Mouse (Mus musculus) midbrain, postnatal 0 days (tissue): ENCODE measurements at regions not wholly inside any gene's neighbourhood (a gene's known extent, or its start where the extent isn't known, plus 50 kb on each side); places are given as distances from the start of the nearest gene placed in this dataset.

Source experiments
- ATAC-seq: fragments of 200-750 bp; cut with Nextera tagmentation; 2 replicates; pipeline ENCODE4 v1.8.0; 2017; ENCODE audit warnings: moderate number of reproducible peaks, mild to moderate bottlenecking, moderate TSS enrichment, moderate library complexity; ENCODE audit not compliant: low FRiP score
- DNase-seq: peaks from one replicate; pipeline ENCODE4 v3.0.0-alpha.2; 2015; ENCODE audit warnings: low spot score
- H3K27ac ChIP-seq: fragments of 300-500 bp; sonication (generic); 2 replicates; pipeline ENCODE4 v1.5.1; 2014; ENCODE audit warnings: low read depth, mild to moderate bottlenecking, low read length, mixed read lengths
- H3K27me3 ChIP-seq: fragments of 300-500 bp; sonication (generic); 2 replicates; pipeline ENCODE4 v1.6.1; 2014; ENCODE audit warnings: low read length, control low read depth, mixed read lengths; ENCODE audit not compliant: insufficient read depth
- H3K36me3 ChIP-seq: fragments of 300-500 bp; sonication (generic); 2 replicates; pipeline ENCODE4 v1.6.1; 2014; ENCODE audit warnings: low read length, control low read depth, mixed read lengths; ENCODE audit not compliant: insufficient read depth
- H3K4me1 ChIP-seq: fragments of 300-500 bp; sonication (generic); 2 replicates; pipeline ENCODE4 v1.6.1; 2014; ENCODE audit warnings: mild to moderate bottlenecking, control low read depth, antibody characterized with exemption, low read length, mixed read lengths; ENCODE audit not compliant: insufficient read depth
- H3K4me2 ChIP-seq: fragments of 300-500 bp; sonication (generic); 2 replicates; pipeline ENCODE4 v1.6.1; 2014; ENCODE audit warnings: low read depth, mild to moderate bottlenecking, low read length, mixed read lengths; ENCODE audit not compliant: poor library complexity, severe bottlenecking
- H3K4me3 ChIP-seq: fragments of 300-500 bp; sonication (generic); 2 replicates; pipeline ENCODE4 v1.5.1; 2014; ENCODE audit warnings: low read depth, mild to moderate bottlenecking, low read length, moderate library complexity
- H3K9ac ChIP-seq: fragments of 300-500 bp; sonication (generic); replicated peaks from 2 replicates; pipeline ENCODE4 v1.6.1; 2014; ENCODE audit warnings: mild to moderate bottlenecking, low read length, moderate library complexity, mixed read lengths; ENCODE audit not compliant: poor library complexity, severe bottlenecking
- H3K9me3 ChIP-seq: fragments of 300-500 bp; sonication (generic); 2 replicates; pipeline ENCODE4 v1.6.1; 2016; ENCODE audit warnings: low read length, control low read depth
- CTCF ChIP-seq: IDR thresholded peaks from 2 replicates; pipeline ENCODE4 v1.5.1; 2016; ENCODE audit warnings: antibody characterized with exemption, mild to moderate bottlenecking
- WGBS: fragments of 180-500 bp; shearing (Covaris S2); extraction: QIAGEN DNeasy Blood & Tissue Kit; methylation state at CpG from one replicate; pipeline ENCODE4 v1.1.7; 2014; 5-methylcytosine and 5-hydroxymethylcytosine counted together

DNA sequence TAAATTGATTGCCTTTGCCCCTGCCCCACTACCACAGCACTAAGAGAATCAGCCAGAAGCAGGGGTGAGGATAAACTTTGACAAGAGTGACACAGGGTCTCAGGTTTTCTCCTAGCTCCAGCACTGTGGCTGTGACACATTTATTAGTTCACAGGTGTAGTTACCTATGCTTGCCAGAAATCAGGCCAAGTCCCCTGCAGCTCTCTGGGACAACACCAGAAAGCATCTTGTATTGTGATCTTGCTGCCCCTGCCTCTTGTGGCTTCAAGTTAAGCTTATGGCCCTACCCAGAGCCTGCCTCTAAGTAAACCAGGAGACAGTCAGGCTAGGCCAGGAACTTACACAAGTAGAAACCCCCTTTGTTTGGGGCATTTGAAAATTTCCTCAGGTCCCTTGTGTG, 111.9 kb upstream of the Adcy1 start:
- no peaks in the 10 kb centered on the region for H3K4me1 ChIP-seq
- no peaks in the 10 kb centered on the region for H3K27me3 ChIP-seq
- no peaks in the 10 kb centered on the region for H3K36me3 ChIP-seq
- H3K4me2 ChIP-seq, result no peak overlapping the region
- ATAC-seq, result no peak
- H3K27ac ChIP-seq, result no peak overlapping the region
- no peaks in the 10 kb centered on the region for H3K9me3 ChIP-seq
- no peak overlapping the region for H3K4me3 ChIP-seq
- no peak overlapping the region for H3K9ac ChIP-seq
- DNase-seq, result no peak
- no peak for TF ChIP-seq CTCF

DNA sequence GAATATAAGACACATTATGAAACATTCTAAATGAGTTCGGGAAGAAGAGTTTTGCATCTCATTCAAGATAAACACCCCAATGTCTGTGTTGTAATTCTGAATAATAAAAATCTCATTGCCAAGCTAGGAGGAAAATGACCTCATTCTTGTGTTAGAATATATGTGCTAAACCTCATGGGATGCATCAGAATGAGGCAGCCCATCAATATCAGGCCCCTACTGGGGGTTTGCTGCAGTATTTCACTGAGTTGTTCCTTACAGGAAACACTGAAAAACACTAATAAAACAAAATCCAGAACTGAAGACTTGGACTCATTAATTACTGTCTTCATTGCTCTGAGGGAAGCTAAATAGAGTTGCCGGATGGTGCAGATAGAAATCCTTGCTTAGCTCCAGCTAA, 111.6 kb upstream of the Gm11983 start:
- no peak overlapping the region for H3K4me3 ChIP-seq
- no peak for TF ChIP-seq CTCF
- no peaks in the 10 kb centered on the region for H3K27me3 ChIP-seq
- 66% methylated on average over 2 of the region's 2 CpGs for WGBS
- DNase-seq, result peak; percentile 28
- H3K27ac ChIP-seq, result no peak overlapping the region
- no peak overlapping the region for H3K9ac ChIP-seq
- no peaks in the 10 kb centered on the region for H3K4me1 ChIP-seq
- ATAC-seq, result no peak
- H3K36me3 ChIP-seq, result no peaks in the 10 kb centered on the region
- no peaks in the 10 kb centered on the region for H3K9me3 ChIP-seq
- no peak overlapping the region for H3K4me2 ChIP-seq

- H3K9ac ChIP-seq, result no peak overlapping the region
- no peaks in the 10 kb centered on the region for H3K27me3 ChIP-seq
- ATAC-seq (no peak), DNase-seq (no peak)
- no peak overlapping the region for H3K27ac ChIP-seq
- H3K4me1 ChIP-seq, result no peaks in the 10 kb centered on the region
- no peaks in the 10 kb centered on the region for H3K36me3 ChIP-seq
- no peak for TF ChIP-seq CTCF
- no peaks in the 10 kb centered on the region for H3K9me3 ChIP-seq
- 88% methylated on average over 1 of the region's 1 CpGs for WGBS
- H3K4me3 ChIP-seq, result no peak overlapping the region
- H3K4me2 ChIP-seq, result no peak overlapping the region
Measured at GRCm38 (mm10) chr11:6934157-6934556, 96.7 kb upstream of the Gm11983 start.

DNA sequence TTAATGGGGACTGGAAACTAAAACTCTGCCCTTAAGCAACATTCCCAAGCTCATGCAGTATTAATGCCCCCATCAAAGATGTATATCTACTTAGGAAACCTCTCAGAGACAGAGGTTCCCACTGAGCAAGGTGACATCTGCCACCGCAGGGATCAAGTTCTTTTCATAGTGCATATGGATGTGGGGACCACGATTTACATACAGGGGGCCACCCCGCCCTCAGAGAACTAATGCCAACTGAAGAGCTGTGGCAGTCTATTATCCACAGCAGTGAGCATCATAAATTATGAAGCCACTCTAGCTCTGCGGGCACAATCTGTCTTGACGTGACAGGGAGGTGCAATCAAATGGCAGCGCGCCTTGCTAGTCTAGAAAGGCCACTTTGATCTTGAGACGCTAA, 88.6 kb upstream of the Gm11983 start:
- ATAC-seq, result peak; percentile 67
- H3K36me3 ChIP-seq, result no peaks in the 10 kb centered on the region
- H3K27ac ChIP-seq, result no peak overlapping the region
- H3K4me3 ChIP-seq, result no peak overlapping the region
- H3K27me3 ChIP-seq, result no peaks in the 10 kb centered on the region
- WGBS, result 53% methylated on average over 8 of the region's 8 CpGs
- no peaks in the 10 kb centered on the region for H3K4me1 ChIP-seq
- TF ChIP-seq CTCF, result no peak
- H3K4me2 ChIP-seq, result no peak overlapping the region
- no peaks in the 10 kb centered on the region for H3K9me3 ChIP-seq
- peak; percentile 19 for DNase-seq
- H3K9ac ChIP-seq, result no peak overlapping the region

GRCm38 (mm10) chr11:6924476-6924875, 87.0 kb upstream of the Gm11983 start:
- ATAC-seq (no peak), DNase-seq (no peak)
- Histone ChIP-seq H3K36me3 (no peaks in the 10 kb centered on the region), H3K27me3 (no peaks in the 10 kb centered on the region), H3K4me3 (no peak overlapping the region), H3K4me2 (no peak overlapping the region), H3K9ac (no peak overlapping the region), H3K4me1 (no peaks in the 10 kb centered on the region), H3K9me3 (no peaks in the 10 kb centered on the region), H3K27ac (no peak overlapping the region)
- 35% methylated on average over 6 of the region's 6 CpGs for WGBS
- no peak for TF ChIP-seq CTCF

DNA sequence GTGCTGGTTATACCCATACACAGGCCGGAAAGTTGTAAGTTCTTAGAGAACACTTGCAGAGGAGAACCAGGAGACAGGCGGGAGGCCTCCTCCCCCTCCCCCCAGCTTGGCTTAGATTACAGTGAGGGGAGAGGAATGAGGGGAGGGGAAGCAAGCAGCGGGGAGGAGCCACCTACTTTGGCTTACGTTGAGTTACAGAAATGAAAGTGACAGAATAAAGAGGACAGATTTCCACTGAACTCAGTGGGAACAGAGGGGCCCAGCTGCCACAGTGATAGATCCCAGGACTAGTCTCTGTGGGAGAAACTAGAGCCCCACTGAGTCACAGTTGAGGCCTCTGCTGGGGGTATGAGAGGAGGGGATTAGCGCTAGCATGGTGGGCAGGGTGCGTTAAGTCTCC, 86.5 kb upstream of the Gm11983 start:
- H3K27me3 ChIP-seq, result no peaks in the 10 kb centered on the region
- H3K4me2 ChIP-seq, result no peak overlapping the region
- H3K4me1 ChIP-seq, result no peaks in the 10 kb centered on the region
- TF ChIP-seq CTCF, result no peak
- no peak overlapping the region for H3K9ac ChIP-seq
- H3K9me3 ChIP-seq, result no peaks in the 10 kb centered on the region
- 20% methylated on average over 6 of the region's 6 CpGs for WGBS
- H3K27ac ChIP-seq, result no peak overlapping the region
- H3K4me3 ChIP-seq, result no peak overlapping the region
- ATAC-seq (no peak), DNase-seq (no peak)
- no peaks in the 10 kb centered on the region for H3K36me3 ChIP-seq

DNA sequence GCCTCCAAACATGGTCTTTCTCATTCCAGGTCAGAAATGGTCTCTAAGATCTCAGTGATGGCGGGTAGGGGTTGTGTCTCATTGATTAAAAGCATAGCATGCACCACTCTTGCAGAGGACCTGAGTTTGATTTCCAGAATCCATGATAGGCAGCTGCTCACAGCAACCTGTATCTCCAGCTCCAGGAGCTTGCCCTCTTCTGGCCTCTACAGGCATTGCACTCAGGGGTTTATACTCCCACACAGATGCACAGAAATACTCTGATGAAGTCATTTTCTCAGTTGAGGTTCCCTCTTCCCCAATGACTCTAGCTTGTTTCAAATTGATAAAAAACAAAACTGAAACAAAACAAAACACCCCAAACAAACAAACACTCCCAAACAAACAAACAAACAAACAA, 81.1 kb upstream of the Gm11983 start:
- TF ChIP-seq CTCF, result peak; percentile 42; the same call in 1 of the 2 replicates
- no peak for DNase-seq
- no peak overlapping the region for H3K9ac ChIP-seq
- no peaks in the 10 kb centered on the region for H3K4me1 ChIP-seq
- H3K36me3 ChIP-seq, result no peaks in the 10 kb centered on the region
- 100% methylated on average over 1 of the region's 1 CpGs for WGBS
- H3K9me3 ChIP-seq, result no peaks in the 10 kb centered on the region
- no peak overlapping the region for H3K4me2 ChIP-seq
- no peaks in the 10 kb centered on the region for H3K27me3 ChIP-seq
- ATAC-seq, result no peak
- H3K27ac ChIP-seq, result no peak overlapping the region
- H3K4me3 ChIP-seq, result no peak overlapping the region
